Mouse (Mus musculus): ENCODE data around the gene Slc34a2. TPM values are rescaled to one million over a fixed set of nuclear protein-coding genes. Genes with fewer than 3 reads are reported as not detected.
A peak's percentile ranks its signal among the peaks of the same experiment; 100 is the strongest.

Slc34a2 gene
- polyA plus RNA-seq, 1 experiment from 2014 or later = not detected

- H3K4me1 ChIP-seq (ENCODE audit: control insufficient read depth, insufficient read depth, low read length) = no peaks in the 10 kb centered on the region
- 56% methylated on average over 5 of the region's 5 CpGs for WGBS
- H3K9ac ChIP-seq (replicated peaks; ENCODE audit: low read length) = no peak overlapping the region
- no peak overlapping the region for H3K27ac ChIP-seq (replicated peaks; ENCODE audit: low read depth, low read length)
- H3K27me3 ChIP-seq (ENCODE audit: control insufficient read depth, insufficient read depth, low read length) = no peaks in the 10 kb centered on the region
- H3K9me3 ChIP-seq (ENCODE audit: control insufficient read depth, low read length) = no peaks in the 10 kb centered on the region
- no peak overlapping the region for H3K4me2 ChIP-seq (ENCODE audit: low read length)
- no peak for ATAC-seq (ENCODE audit: low FRiP score, low TSS enrichment)
- H3K36me3 ChIP-seq (ENCODE audit: control insufficient read depth, insufficient read depth, low read length) = no peaks in the 10 kb centered on the region
- H3K4me3 ChIP-seq (replicated peaks; ENCODE audit: low read depth, low read length) = no peak overlapping the region
- peak; percentile 11 for DNase-seq
These were observed 21.3 kb upstream of the Slc34a2 start for GRCm38 (mm10) chr5:53016606-53017005.

GRCm38 (mm10) chr5:53018316-53018715 is 19.6 kb upstream of the Slc34a2 start:
- WGBS = 89% methylated on average over 4 of the region's 4 CpGs
- H3K9ac ChIP-seq (replicated peaks; ENCODE audit: low read length) = no peak overlapping the region
- H3K4me3 ChIP-seq (replicated peaks; ENCODE audit: low read depth, low read length) = no peak overlapping the region
- DNase-seq (no peak), ATAC-seq (ENCODE audit: low FRiP score, low TSS enrichment) (no peak)
- no peak overlapping the region for H3K27ac ChIP-seq (replicated peaks; ENCODE audit: low read depth, low read length)
- H3K4me2 ChIP-seq (ENCODE audit: low read length) = no peak overlapping the region
- H3K36me3 ChIP-seq (ENCODE audit: control insufficient read depth, insufficient read depth, low read length) = no peaks in the 10 kb centered on the region
- no peaks in the 10 kb centered on the region for H3K27me3 ChIP-seq (ENCODE audit: control insufficient read depth, insufficient read depth, low read length)
- H3K9me3 ChIP-seq (ENCODE audit: control insufficient read depth, low read length) = no peaks in the 10 kb centered on the region
- no peaks in the 10 kb centered on the region for H3K4me1 ChIP-seq (ENCODE audit: control insufficient read depth, insufficient read depth, low read length)

GRCm38 (mm10) chr5:53023432-53023831 is 14.4 kb upstream of the Slc34a2 start:
- H3K4me3 ChIP-seq (replicated peaks; ENCODE audit: low read depth, low read length) = no peak overlapping the region
- ATAC-seq (ENCODE audit: low FRiP score, low TSS enrichment) (no peak), DNase-seq (no peak)
- no peak overlapping the region for H3K4me2 ChIP-seq (ENCODE audit: low read length)
- H3K27me3 ChIP-seq (ENCODE audit: control insufficient read depth, insufficient read depth, low read length) = no peaks in the 10 kb centered on the region
- H3K27ac ChIP-seq (replicated peaks; ENCODE audit: low read depth, low read length) = no peak overlapping the region
- no peaks in the 10 kb centered on the region for H3K9me3 ChIP-seq (ENCODE audit: control insufficient read depth, low read length)
- no peaks in the 10 kb centered on the region for H3K36me3 ChIP-seq (ENCODE audit: control insufficient read depth, insufficient read depth, low read length)
- WGBS = 29% methylated on average over 2 of the region's 2 CpGs
- no peaks in the 10 kb centered on the region for H3K4me1 ChIP-seq (ENCODE audit: control insufficient read depth, insufficient read depth, low read length)
- H3K9ac ChIP-seq (replicated peaks; ENCODE audit: low read length) = no peak overlapping the region

- no peak overlapping the region for H3K4me3 ChIP-seq (replicated peaks; ENCODE audit: low read depth, low read length)
- H3K36me3 ChIP-seq (ENCODE audit: control insufficient read depth, insufficient read depth, low read length) = no peaks in the 10 kb centered on the region
- H3K9ac ChIP-seq (replicated peaks; ENCODE audit: low read length) = no peak overlapping the region
- ATAC-seq (ENCODE audit: low FRiP score, low TSS enrichment) (no peak), DNase-seq (no peak)
- H3K4me2 ChIP-seq (ENCODE audit: low read length) = no peak overlapping the region
- no peaks in the 10 kb centered on the region for H3K27me3 ChIP-seq (ENCODE audit: control insufficient read depth, insufficient read depth, low read length)
- 21% methylated on average over 5 of the region's 5 CpGs for WGBS
- no peaks in the 10 kb centered on the region for H3K4me1 ChIP-seq (ENCODE audit: control insufficient read depth, insufficient read depth, low read length)
- H3K27ac ChIP-seq (replicated peaks; ENCODE audit: low read depth, low read length) = no peak overlapping the region
- H3K9me3 ChIP-seq (ENCODE audit: control insufficient read depth, low read length) = no peaks in the 10 kb centered on the region
These were observed 14.0 kb upstream of the Slc34a2 start for GRCm38 (mm10) chr5:53023901-53024300.

- no peak overlapping the region for H3K4me3 ChIP-seq (replicated peaks; ENCODE audit: low read depth, low read length)
- no peak overlapping the region for H3K4me2 ChIP-seq (ENCODE audit: low read length)
- no peak for DNase-seq
- H3K27me3 ChIP-seq (ENCODE audit: control insufficient read depth, insufficient read depth, low read length) = no peaks in the 10 kb centered on the region
- H3K4me1 ChIP-seq (ENCODE audit: control insufficient read depth, insufficient read depth, low read length) = no peaks in the 10 kb centered on the region
- H3K9ac ChIP-seq (replicated peaks; ENCODE audit: low read length) = no peak overlapping the region
- no peaks in the 10 kb centered on the region for H3K36me3 ChIP-seq (ENCODE audit: control insufficient read depth, insufficient read depth, low read length)
- 91% methylated on average over 8 of the region's 8 CpGs for WGBS
- ATAC-seq (ENCODE audit: low FRiP score, low TSS enrichment) = no peak
- H3K27ac ChIP-seq (replicated peaks; ENCODE audit: low read depth, low read length) = no peak overlapping the region
- no peaks in the 10 kb centered on the region for H3K9me3 ChIP-seq (ENCODE audit: control insufficient read depth, low read length)
These were observed 12.5 kb upstream of the Slc34a2 start for GRCm38 (mm10) chr5:53025276-53025973.

- Histone ChIP-seq H3K9ac (replicated peaks; ENCODE audit: low read length) (no peak overlapping the region), H3K36me3 (ENCODE audit: control insufficient read depth, insufficient read depth, low read length) (no peaks in the 10 kb centered on the region), H3K9me3 (ENCODE audit: control insufficient read depth, low read length) (no peaks in the 10 kb centered on the region), H3K27me3 (ENCODE audit: control insufficient read depth, insufficient read depth, low read length) (no peaks in the 10 kb centered on the region), H3K27ac (replicated peaks; ENCODE audit: low read depth, low read length) (no peak overlapping the region), H3K4me1 (ENCODE audit: control insufficient read depth, insufficient read depth, low read length) (no peaks in the 10 kb centered on the region), H3K4me2 (ENCODE audit: low read length) (no peak overlapping the region), H3K4me3 (replicated peaks; ENCODE audit: low read depth, low read length) (no peak overlapping the region)
- 81% methylated on average over 1 of the region's 1 CpGs for WGBS
- no peak for DNase-seq
- no peak for ATAC-seq (ENCODE audit: low FRiP score, low TSS enrichment)
These were observed 6.5 kb upstream of the Slc34a2 start for GRCm38 (mm10) chr5:53031346-53031745.

GRCm38 (mm10) chr5:53042034-53042748 is 4.3 kb downstream of the Slc34a2 start:
- no peaks in the 10 kb centered on the region for H3K9me3 ChIP-seq (ENCODE audit: control insufficient read depth, low read length)
- no peak overlapping the region for H3K4me3 ChIP-seq (replicated peaks; ENCODE audit: low read depth, low read length)
- no peak overlapping the region for H3K27ac ChIP-seq (replicated peaks; ENCODE audit: low read depth, low read length)
- peak; percentile 31 for DNase-seq
- no peak overlapping the region for H3K9ac ChIP-seq (replicated peaks; ENCODE audit: low read length)
- WGBS = 45% methylated on average over 5 of the region's 5 CpGs
- no peaks in the 10 kb centered on the region for H3K36me3 ChIP-seq (ENCODE audit: control insufficient read depth, insufficient read depth, low read length)
- H3K4me1 ChIP-seq (ENCODE audit: control insufficient read depth, insufficient read depth, low read length) = no peaks in the 10 kb centered on the region
- ATAC-seq (ENCODE audit: low FRiP score, low TSS enrichment) = no peak
- H3K4me2 ChIP-seq (ENCODE audit: low read length) = no peak overlapping the region
- no peaks in the 10 kb centered on the region for H3K27me3 ChIP-seq (ENCODE audit: control insufficient read depth, insufficient read depth, low read length)

GRCm38 (mm10) chr5:53042771-53043371 is 5.0 kb downstream of the Slc34a2 start:
- 91% methylated on average over 8 of the region's 8 CpGs for WGBS
- Histone ChIP-seq H3K9me3 (ENCODE audit: control insufficient read depth, low read length) (no peaks in the 10 kb centered on the region), H3K9ac (replicated peaks; ENCODE audit: low read length) (no peak overlapping the region), H3K4me3 (replicated peaks; ENCODE audit: low read depth, low read length) (no peak overlapping the region), H3K4me2 (ENCODE audit: low read length) (no peak overlapping the region), H3K36me3 (ENCODE audit: control insufficient read depth, insufficient read depth, low read length) (no peaks in the 10 kb centered on the region), H3K4me1 (ENCODE audit: control insufficient read depth, insufficient read depth, low read length) (no peaks in the 10 kb centered on the region), H3K27me3 (ENCODE audit: control insufficient read depth, insufficient read depth, low read length) (no peaks in the 10 kb centered on the region), H3K27ac (replicated peaks; ENCODE audit: low read depth, low read length) (no peak overlapping the region)
- no peak for DNase-seq
- no peak for ATAC-seq (ENCODE audit: low FRiP score, low TSS enrichment)
